Mouse (Mus musculus): Measurements from ENCODE around the gene Osbpl8. TPM values are rescaled to one million over a fixed set of nuclear protein-coding genes. Genes with fewer than 3 reads are reported as not detected.
"Not testable (repeated sequence)": the region's sequence is repeated elsewhere in the genome, so short reads cannot be mapped to it uniquely, and the experiment has no call there.

The Osbpl8 gene
- total RNA-seq (2014; fragmentation: Nextera tagmentation), result 54.0 and 62.3 TPM in 2 replicates
- 68.9 and 148 TPM in 2 replicates for total RNA-seq (2017)

DNA sequence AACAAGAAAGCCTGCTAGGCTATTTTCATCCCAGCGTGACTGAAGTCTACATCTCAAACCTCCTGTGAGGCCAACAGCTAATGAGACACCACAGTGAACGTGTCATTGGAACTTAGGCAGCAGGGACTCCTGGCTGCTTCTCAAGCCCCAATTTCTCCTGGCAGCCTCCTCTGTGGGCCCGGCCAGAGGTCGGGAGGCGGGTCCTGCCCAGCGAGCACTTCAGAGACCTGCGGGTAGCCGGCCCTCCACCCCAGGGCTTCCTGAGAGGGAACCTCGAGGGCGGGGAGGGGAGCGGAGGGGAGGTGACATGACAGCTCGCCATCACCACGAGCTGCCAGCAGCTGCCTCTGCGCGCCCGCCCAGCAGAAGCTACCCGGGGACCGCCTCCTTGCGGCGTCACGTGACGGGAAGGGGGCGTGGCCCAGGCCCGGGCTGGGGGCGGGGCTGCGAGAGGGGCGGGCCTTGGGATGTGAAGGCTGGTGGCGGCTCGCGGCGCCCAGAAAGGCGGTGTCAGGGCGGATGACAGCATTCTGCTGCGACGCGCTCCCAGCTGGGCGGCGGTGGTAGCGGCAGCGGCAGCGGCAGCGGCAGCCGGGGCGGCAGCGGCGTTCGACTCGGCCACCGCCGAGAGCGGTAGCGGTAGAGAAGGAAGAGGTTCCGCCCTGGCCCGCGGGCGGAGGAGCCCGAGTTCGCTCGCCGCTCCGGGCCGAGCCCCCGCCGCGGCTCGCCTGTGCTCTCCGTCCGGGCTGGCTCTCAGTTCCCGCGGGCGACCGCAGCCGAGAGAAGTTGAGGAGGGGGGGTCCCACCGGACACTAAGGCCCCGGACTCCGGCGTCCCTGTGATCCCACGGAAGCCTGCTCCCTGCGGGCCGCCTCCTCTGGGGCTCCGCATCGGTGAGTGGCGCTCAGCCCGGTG lies at the start of gene Osbpl8:
Gene Osbpl8 (plus strand): TSS at position 449 of the 915 bp plus-strand sequence.
- ATAC-seq (replicated peaks; ENCODE audit: low FRiP score, low TSS enrichment, poor library complexity, severe bottlenecking), result peak; percentile 84

DNA sequence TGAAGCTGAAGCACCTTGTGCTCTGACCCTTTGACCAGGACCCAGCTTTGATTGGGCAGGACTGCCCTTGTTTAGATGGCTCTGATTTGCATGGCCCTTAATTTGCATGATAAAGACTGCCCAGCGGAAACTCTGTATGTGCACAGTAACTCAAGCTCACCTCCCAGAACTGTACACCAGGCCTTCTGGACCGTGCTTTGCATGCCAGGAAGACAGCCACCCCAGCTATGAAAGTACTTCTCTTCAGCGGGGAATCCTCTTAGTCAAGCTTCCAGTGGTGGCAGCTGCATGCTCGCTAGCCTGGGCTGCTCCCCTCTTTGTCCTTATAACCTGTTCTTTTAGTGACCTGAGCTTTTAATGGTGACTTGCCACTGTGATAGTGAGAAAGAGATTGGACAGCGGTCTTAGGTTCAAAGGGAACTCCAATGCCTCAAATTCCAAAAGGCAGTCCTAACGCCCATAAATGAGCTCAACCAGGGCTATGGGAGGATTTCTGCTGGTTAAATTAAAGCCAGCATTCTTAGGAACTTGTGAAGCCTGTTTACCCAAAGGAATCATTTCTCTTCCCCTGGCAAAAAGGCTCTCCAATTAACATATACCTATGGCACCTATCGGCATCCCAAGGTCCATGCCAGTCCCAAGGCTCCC lies 47.2 kb upstream of the Osbpl8 start:
- ATAC-seq (replicated peaks; ENCODE audit: low FRiP score, low TSS enrichment, poor library complexity, severe bottlenecking), result no peak

DNA sequence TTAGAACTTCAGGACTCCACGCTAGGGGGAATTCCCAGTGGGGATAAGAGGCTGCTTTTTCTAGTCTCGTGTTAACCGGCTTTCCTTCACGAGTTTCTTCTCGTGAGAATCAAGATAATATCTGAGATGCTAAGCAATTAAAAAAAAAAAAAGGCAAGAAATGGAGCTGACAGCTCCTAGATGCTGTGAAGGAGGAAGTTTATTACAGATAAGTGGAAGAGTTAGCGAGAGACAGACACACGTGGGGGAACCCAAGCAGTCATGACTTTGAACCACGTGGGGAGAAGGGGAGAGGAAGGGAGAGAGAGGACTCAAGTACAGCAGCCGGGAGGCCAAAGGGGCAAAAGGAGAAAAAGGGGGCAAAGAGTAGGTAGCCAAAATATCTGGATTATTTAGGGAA lies 46.3 kb upstream of the Osbpl8 start:
- ATAC-seq (replicated peaks; ENCODE audit: low FRiP score, low TSS enrichment, poor library complexity, severe bottlenecking), result no peak

DNA sequence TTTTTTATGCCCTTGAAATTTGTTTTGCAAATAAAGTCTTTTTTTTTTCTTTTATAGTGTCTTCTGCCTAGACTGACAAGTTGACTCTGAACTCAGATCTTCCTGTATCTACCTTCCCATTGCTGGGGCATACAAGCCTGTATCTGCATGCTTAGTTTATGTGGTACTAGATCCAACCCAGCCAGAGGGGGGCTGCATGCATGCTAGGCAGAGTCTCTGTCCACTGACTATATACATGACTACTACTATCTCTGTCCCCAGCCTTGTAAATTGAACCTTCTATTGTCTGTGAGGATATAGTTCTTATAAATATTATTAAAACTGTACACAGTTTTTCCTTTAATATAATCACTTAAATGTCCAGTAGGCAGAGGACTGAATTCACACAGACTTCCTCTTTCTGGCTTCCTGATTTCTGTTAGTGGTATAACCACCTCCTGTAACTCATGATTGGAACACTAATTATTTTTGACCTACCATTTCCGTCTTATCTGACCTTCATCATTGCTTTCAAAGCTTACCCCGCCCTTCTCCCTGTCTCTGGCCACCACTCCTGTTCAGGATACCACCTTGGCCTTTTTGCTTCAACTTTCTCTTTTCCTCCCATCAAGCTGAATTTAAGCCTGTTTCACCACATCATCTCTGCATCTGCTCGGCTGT lies 45.4 kb upstream of the Osbpl8 start:
- peak; percentile 64 for ATAC-seq (replicated peaks; ENCODE audit: low FRiP score, low TSS enrichment, poor library complexity, severe bottlenecking)

DNA sequence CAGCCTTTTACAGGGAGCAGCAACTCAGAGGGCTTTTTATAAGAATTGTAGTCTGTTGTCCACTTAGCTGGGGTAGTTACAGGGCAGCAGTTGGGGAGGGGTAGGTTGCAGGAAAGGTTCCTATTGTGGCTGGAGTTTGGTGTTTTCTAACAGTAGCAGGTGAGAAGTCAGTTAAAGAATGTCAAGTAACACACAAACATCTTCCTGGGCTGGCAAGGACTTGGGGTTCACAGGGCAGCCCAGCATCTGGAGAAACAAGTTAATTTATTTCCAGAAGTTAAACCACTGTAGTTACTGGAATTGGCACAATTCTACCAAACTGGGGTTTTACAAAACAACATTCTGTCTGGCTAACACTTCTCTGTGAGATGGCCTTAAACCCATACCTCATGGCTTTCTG lies 44.8 kb upstream of the Osbpl8 start:
- no peak for ATAC-seq (replicated peaks; ENCODE audit: low FRiP score, low TSS enrichment, poor library complexity, severe bottlenecking)

DNA sequence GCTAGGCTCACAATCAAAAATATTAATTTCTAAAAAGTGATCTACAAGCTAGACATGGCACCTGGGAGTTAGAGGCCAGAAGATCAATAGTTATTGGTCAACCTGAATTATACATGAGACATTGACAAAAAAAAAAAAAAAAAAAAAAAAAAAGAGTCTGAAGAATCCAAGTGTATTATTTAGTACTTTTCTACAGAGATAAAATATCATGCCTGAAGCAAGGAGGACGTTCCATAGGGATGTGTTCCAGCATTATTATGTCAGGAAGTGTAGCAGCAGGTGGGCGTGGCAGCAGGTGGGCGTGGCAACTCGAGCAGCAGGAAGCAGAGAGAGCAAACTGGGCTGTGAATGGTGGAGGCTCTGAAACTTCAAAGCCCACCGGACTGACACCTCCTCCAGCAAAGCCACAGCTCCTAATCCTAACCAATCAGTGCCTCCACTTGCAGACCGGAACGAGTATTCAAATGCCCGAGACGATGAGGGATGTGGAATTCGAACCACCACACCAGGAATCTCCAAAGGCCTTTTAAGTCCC lies 41.6 kb upstream of the Osbpl8 start:
- no peak for ATAC-seq (replicated peaks; ENCODE audit: low FRiP score, low TSS enrichment, poor library complexity, severe bottlenecking)

DNA sequence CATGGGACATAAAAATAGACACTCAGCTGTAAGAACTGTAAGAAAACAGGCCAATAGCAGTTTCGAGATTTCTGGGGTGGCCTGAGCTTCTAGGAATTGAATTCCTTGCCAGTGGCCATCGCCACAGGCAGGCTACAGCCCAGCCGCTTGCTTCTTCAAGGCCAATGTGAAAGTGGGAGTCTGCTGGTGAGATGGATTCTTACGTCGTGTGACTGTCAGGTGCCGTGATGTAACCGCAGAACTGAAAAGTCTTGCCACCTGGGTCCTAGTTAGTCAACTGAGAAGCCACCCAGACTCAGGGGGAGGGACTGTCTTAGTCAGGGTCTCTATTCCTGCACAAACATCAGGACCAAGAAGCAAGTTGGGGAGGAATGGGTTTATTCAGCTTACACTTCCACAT lies 40.4 kb upstream of the Osbpl8 start:
- ATAC-seq (replicated peaks; ENCODE audit: low FRiP score, low TSS enrichment, poor library complexity, severe bottlenecking), result no peak

DNA sequence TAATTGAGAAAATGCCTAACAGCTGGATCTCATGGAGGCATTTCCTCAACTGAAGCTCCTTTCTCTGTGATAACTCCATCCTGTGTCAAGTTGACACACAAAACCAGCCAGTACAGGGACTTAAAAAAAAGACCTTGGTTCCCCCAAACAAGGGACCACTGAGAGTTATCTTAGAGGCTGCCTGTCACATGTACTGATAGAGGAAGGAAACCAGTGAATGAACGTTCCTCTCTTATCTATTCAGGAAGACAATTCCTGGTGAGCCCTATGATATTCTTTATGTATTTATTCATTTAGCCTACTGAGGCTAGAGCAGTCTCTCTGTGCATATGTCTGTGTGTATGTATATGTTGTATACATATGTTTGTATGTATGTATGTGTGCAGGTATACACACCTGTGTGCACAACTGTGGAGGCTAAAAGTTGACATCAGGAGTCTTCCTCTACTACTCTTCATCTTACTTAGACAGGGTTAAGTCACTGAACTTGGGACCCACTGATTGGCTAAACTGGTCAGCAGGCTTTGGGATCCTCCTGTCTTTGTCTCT lies 39.7 kb upstream of the Osbpl8 start:
- ATAC-seq (replicated peaks; ENCODE audit: low FRiP score, low TSS enrichment, poor library complexity, severe bottlenecking), result peak; percentile 51; the same call in 1 of the 2 replicates

DNA sequence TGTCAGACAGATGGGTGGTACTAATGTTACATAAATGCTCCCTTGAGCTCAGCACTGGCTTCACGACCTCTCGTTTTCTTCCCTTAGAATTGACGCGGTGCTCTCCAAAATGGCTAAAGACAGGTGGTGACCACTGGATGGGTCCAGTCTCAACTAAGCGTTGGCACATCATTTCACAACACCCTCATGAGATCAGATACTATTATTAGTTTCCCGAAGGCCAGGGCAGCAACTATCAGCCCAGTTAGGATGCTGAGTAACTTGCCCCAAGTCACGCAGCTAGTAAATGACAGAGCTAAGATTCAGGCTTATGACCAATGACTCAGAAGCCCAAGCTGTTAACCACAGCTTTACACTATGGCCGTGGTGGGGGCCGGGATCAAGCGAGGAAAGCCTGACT lies 37.2 kb upstream of the Osbpl8 start:
- no peak for ATAC-seq (replicated peaks; ENCODE audit: low FRiP score, low TSS enrichment, poor library complexity, severe bottlenecking)

DNA sequence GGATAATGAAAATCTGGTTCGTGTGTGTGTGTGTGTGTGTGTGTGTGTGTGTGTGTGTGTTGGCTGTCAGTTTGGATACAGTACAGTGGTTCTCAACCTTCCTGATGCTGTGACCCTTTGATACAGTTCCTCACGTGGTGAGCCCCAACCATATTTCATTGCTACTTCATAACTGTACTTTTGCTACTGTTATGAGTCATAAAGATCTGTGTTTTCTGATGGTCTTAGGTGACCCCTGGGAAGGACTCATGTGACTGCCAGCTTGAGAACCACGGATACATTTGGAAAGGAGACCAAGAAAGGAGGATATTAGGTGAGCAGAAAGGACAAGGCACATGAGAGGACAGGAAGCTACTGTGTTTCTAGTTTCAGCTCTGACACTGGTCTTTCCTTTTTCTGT lies 36.1 kb upstream of the Osbpl8 start:
- no peak for ATAC-seq (replicated peaks; ENCODE audit: low FRiP score, low TSS enrichment, poor library complexity, severe bottlenecking)

DNA sequence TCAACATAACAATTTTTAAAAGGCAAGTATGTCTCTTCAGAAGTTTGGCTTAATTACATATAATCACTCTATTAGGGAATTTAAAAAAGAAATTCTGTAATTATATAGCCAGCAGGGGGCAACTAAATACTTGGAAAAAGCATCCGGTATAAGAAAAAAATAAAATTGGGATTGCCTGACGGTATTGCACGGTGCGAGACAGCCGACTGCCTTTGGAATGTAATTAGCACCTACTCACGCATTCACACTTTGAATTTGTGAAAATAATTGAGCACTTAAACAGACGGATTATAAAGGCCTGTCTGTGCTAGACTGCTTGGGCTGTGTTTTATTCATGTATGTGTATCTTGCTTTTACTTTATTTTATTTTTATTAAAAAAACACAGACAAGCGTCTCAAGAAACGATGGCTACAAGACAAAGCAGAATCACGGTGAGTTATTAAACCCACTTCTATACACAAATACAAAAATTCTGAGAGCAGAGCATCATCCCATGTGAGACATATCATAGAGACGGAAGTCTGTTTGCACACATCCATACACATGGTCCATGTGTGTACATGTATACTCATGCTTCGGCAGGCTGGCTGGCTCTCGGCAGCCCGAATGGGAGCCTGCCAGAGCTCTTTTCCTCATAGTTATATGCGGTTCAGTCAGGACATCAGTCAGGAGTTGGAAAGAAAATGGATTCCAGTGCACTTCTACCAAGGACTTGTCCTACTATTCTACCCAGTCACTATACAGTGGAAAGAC lies 34.5 kb upstream of the Osbpl8 start:
- no peak for ATAC-seq (replicated peaks; ENCODE audit: low FRiP score, low TSS enrichment, poor library complexity, severe bottlenecking)

DNA sequence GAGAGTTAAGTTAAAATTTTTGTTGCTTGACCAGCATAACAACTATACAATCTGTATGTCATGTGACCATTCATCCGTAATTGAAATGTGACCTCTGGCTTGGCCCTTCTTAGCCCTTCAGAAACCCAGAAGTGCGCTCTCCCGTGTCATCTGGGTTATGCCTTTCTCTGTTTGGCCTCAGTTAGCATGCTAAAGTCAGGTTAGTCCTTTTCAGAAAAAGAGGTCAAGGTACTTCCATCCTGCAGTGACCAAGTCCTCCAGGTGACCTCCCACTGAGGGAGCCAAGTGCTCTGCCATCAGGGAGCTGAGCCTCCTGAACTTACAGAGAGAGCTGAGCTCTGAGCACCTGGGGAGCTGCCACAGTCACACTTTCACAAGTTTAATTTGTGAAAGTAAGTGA lies 33.7 kb upstream of the Osbpl8 start:
- no peak for ATAC-seq (replicated peaks; ENCODE audit: low FRiP score, low TSS enrichment, poor library complexity, severe bottlenecking)

DNA sequence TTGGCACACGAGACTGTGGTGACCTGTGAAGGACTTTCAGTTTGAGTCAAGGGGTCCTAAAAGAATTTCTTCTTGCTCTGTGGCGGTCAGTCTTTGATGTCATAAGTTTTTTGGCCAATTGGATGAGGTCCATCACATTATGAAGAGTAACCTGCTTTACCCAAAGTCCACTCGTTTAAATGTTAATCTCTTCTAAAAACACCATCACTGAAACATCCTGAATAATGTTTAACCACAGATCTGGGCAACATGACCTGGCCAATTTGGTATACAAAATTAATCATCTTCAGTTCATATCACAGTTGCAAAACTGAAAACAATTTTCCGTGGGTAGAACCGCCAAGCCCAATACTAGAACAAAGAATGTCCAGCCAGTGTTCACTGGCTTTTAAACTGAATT lies 31.3 kb upstream of the Osbpl8 start:
- ATAC-seq (replicated peaks; ENCODE audit: low FRiP score, low TSS enrichment, poor library complexity, severe bottlenecking), result no peak

DNA sequence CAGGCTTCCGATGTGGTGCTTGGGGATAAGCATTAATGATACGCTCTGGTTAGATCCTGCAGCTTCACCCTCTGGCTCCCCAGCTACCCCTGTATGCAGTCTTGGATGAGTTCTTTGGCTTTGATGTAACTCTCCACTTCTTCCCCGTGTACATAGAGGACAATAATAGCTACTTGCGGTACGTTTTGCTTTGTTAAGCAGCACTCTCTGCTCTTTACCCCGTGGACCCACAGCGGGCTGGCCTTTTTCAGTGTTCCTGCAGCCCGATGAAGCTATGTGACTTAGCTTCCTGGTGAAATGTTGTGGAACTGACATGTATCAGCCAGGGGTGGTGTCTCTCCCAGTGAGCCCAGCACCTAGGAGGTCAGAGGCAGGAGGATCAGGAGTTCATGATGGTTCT lies 30.6 kb upstream of the Osbpl8 start:
- ATAC-seq (replicated peaks; ENCODE audit: low FRiP score, low TSS enrichment, poor library complexity, severe bottlenecking), result no peak

DNA sequence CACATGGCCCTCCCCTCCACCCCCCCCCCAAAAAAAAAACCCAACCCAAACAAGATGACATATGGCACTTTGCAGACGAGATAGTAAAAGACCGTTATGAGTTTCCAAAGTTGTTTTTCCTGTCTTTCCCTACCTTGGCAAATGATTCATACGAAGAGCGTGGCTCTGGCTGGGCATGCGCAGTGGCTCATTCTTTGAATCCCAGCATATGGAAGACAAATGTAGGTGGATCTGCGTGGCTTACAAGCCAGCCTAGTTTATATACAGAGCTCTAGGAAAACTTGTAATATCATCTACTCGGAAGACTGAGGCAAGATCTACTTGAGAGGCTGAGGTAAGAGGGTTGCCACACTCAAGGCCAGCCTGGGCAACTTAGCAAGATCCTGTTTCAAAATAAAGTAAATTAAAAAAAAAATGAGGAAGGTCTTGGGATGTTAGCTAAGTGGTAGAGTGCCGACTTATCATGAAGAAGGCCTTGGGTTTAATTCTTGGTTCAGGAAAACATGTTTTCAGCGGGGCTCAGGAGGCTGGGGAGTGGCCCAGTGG lies 30.1 kb upstream of the Osbpl8 start:
- no peak for ATAC-seq (replicated peaks; ENCODE audit: low FRiP score, low TSS enrichment, poor library complexity, severe bottlenecking)

DNA sequence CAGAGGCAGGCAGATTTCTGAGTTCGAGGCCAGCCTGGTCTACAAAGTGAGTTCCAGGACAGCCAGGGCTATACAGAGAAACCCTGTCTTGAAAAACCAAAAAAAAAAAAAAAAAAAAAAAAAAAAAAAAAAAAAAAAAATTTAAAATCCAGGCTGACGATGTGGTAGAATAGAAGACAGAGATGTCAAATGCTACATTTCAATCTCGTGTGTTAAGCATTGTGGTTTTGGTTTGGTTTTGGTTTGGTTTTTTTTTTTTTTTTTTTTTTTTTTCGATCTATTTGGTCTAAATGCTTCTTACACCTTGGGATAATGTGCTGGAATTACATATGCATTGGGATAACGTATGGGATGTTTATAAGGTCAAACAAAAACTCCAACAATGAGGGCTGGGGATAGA lies 28.2 kb upstream of the Osbpl8 start:
- not testable (repeated sequence) for ATAC-seq (replicated peaks; ENCODE audit: low FRiP score, low TSS enrichment, poor library complexity, severe bottlenecking)

DNA sequence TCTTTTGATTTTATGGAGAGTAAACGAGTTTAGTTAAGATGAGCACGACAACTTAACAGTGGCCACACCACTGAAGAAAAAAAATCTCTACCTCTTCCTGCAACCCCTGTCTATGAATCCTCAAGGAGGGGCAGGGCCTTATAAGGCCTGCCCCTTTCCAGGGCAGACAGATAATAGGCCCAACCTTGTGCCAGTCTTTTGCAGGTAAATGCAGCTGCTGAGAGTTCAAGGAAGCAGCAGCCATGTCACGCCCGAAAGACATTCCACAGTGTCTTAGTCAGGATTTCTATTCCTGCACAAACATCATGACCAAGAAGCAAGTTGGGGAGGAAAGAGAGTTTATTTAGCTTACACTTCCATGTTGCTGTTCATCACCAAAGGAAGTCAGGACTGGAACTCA lies 26.6 kb upstream of the Osbpl8 start:
- ATAC-seq (replicated peaks; ENCODE audit: low FRiP score, low TSS enrichment, poor library complexity, severe bottlenecking), result no peak

DNA sequence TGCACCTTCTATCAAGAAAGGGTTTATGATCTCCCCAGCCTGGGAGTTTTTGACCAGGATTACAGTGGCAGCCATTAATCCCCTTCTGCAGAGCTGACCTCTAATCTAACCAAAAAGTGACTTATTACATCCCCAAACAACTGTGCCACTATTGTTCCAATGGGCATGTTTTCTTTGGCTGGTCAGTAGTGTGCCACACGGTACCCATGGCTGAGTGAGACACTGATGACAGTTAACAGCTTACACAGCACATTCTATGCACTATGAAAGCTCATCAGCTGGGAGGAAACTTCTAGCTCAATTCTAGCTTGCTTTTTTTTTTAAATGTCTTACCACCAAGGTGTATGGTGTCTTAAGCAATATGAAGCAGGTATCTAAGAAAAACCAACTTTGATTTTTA lies 25.4 kb upstream of the Osbpl8 start:
- no peak for ATAC-seq (replicated peaks; ENCODE audit: low FRiP score, low TSS enrichment, poor library complexity, severe bottlenecking)

DNA sequence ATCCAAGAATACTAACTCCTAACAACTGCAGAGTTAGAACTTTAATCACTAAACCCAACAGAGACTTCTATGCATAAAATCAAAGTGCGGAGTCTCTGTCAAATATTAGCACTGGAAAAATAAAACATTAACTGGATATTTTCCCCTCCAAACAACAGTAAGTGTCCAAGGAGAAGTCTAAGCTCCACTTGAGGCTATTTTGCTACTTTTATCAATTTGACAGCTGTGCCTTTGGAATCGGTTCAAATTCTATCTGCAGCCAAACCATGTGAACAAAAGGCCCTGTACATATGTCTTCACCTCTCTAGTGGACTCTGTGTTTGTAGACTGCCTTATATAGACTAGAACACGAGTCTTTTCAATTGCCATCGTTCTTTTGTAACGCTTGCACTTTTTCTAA lies 24.7 kb upstream of the Osbpl8 start:
- no peak for ATAC-seq (replicated peaks; ENCODE audit: low FRiP score, low TSS enrichment, poor library complexity, severe bottlenecking)
